Mouse (Mus musculus): Measurements from ENCODE around the gene Mettl2. TPM values are rescaled to one million over a fixed set of nuclear protein-coding genes. Genes with fewer than 3 reads are reported as not detected.

Mettl2 gene
- polyA plus RNA-seq, 1 experiment = 3.7 TPM

GRCm38 (mm10) chr11:105141115-105141514, 14.9 kb downstream of the Mettl2 start:
- Histone ChIP-seq H3K4me3 (replicated peaks) (no peak overlapping the region), H3K27me3 (replicated peaks) (peaks cover 5% of the 10 kb centered on the region), H3K36me3 (replicated peaks; ENCODE audit: low read length) (peaks cover 49% of the 10 kb centered on the region), H3K9me3 (no peaks in the 10 kb centered on the region), H3K4me1 (peaks cover 7% of the 10 kb centered on the region)
- TF ChIP-seq FLI1 (IDR thresholded peaks at IDR 0.05; ENCODE audit: low read length) (no peak), GATA1 (IDR thresholded peaks at IDR 0.05; ENCODE audit: borderline replicate concordance, low read length) (no peak)

DNA sequence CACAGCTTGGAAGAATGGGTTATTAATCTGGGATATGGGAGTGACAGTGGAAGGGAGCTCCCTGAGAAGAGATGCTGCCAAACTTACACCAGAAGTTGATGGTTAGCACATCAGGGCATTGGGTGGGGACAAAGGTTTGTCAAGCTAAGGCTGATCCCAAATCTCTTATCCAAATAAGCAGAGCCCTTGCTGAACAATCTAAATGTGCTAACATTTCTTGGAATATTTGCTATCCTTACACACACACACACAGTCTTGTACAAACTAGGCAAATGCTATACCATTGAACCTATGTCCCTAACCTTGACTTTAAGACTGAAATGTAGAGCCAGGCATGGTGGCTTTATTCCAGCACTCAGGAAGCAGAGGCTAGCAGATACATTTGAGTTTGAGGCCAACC, 17.3 kb downstream of the Mettl2 start:
- no peak overlapping the region for H3K4me3 ChIP-seq (replicated peaks)
- peaks cover 7% of the 10 kb centered on the region for H3K4me1 ChIP-seq
- no peaks in the 10 kb centered on the region for H3K9me3 ChIP-seq
- TF ChIP-seq FLI1 (IDR thresholded peaks at IDR 0.05; ENCODE audit: low read length) = no peak
- TF ChIP-seq GATA1 (IDR thresholded peaks at IDR 0.05; ENCODE audit: borderline replicate concordance, low read length) = no peak
- peaks cover 8% of the 10 kb centered on the region for H3K27me3 ChIP-seq (replicated peaks)
- peaks cover 25% of the 10 kb centered on the region for H3K36me3 ChIP-seq (replicated peaks; ENCODE audit: low read length)

GRCm38 (mm10) chr11:105144084-105144483, 17.9 kb downstream of the Mettl2 start:
- Histone ChIP-seq H3K4me3 (replicated peaks) (no peak overlapping the region), H3K4me1 (peaks cover 7% of the 10 kb centered on the region), H3K9me3 (no peaks in the 10 kb centered on the region), H3K36me3 (replicated peaks; ENCODE audit: low read length) (peaks cover 21% of the 10 kb centered on the region), H3K27me3 (replicated peaks) (peaks cover 8% of the 10 kb centered on the region)
- TF ChIP-seq FLI1 (IDR thresholded peaks at IDR 0.05; ENCODE audit: low read length) = no peak
- TF ChIP-seq GATA1 (IDR thresholded peaks at IDR 0.05; ENCODE audit: borderline replicate concordance, low read length) = no peak

DNA sequence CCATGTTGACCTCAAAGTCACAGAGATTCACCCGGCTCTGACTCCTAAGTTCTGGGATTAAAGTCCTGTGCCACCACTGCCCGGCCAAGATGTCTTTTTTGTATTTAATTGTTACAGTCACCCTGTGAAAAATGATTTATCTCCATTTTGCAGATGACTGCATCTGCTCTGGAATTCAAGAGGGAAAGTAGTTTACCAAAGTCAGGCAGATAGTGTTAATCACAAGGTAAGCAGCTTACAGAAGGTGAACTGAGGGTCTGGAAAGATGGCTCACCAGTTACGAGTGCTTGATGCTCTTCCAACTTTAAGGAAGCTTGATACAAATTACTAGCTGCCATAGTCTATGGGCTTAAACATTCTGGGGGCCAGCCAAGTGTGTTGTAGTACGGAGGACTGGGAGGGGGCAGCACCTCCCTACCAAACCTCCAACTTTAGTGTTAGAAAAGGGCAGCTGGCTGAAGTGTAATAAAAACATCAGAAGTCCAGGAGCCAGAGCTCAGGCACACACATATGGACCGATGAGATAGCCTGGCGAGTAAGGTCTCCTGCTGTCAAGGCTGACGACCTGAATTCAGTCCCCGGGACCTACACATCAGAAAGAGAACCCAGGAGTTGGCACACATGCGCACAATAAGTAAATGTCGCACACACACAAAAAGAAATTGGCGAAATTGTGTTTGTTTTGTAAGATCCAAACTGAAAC, 18.4 kb downstream of the Mettl2 start:
- Histone ChIP-seq H3K27me3 (replicated peaks) (peaks cover 8% of the 10 kb centered on the region), H3K9me3 (no peaks in the 10 kb centered on the region), H3K4me3 (replicated peaks) (no peak overlapping the region), H3K4me1 (peaks cover 9% of the 10 kb centered on the region), H3K36me3 (replicated peaks; ENCODE audit: low read length) (peaks cover 16% of the 10 kb centered on the region)
- no peak for TF ChIP-seq GATA1 (IDR thresholded peaks at IDR 0.05; ENCODE audit: borderline replicate concordance, low read length)
- TF ChIP-seq FLI1 (IDR thresholded peaks at IDR 0.05; ENCODE audit: low read length) = no peak

DNA sequence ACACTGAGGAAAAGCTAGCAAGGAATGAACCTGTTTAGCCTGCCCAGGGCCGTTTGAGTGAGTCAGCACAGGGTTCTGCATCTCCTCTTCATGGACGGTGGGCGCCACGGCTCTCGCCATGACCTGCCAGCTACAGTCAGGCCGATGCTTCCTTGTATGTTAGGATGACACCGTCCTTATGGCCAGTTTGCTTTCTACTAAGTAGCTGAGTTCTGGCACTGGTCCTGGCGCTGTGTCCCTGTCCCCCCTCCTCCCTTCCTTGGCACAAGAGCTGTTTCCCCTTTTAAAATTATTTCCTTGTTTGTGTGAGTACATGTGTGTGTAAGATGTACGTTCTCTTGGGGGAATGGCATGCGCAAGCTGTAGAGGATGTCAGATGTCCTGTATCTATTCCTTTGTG, 19.0 kb downstream of the Mettl2 start:
- TF ChIP-seq FLI1 (IDR thresholded peaks at IDR 0.05; ENCODE audit: low read length) (no peak), GATA1 (IDR thresholded peaks at IDR 0.05; ENCODE audit: borderline replicate concordance, low read length) (no peak)
- Histone ChIP-seq H3K27me3 (replicated peaks) (peaks cover 10% of the 10 kb centered on the region), H3K36me3 (replicated peaks; ENCODE audit: low read length) (peaks cover 10% of the 10 kb centered on the region), H3K4me1 (peaks cover 9% of the 10 kb centered on the region), H3K9me3 (no peaks in the 10 kb centered on the region), H3K4me3 (replicated peaks) (no peak overlapping the region)

DNA sequence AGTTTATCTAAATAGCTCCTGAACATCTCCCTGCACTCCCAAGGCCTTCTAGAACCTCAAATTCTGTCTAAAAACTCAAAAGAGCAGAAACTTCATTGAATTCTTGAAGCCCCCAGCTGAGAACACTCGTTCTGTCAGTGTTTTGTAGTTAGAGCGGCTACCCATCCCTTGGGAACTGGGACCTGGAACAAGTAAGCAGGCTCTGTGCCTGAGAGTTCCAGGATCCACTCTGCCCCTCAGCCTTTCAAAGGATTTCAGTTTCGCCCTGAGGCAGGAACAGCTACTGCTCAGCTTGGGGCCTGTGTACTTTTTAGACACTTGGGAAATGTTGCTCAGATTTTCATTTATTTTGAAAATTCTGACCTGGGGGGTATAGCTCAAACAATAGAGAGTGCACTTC, 20.4 kb downstream of the Mettl2 start, which contains the start of gene Gm10842:
Gene Gm10842, plus strand, starts transcription at position 301 of the 400 bp plus-strand sequence.
- H3K27me3 ChIP-seq (replicated peaks) = peaks cover 19% of the 10 kb centered on the region
- no peak for TF ChIP-seq GATA1 (IDR thresholded peaks at IDR 0.05; ENCODE audit: borderline replicate concordance, low read length)
- no peak for TF ChIP-seq FLI1 (IDR thresholded peaks at IDR 0.05; ENCODE audit: low read length)
- peaks cover 16% of the 10 kb centered on the region for H3K4me1 ChIP-seq
- no peaks in the 10 kb centered on the region for H3K9me3 ChIP-seq
- H3K4me3 ChIP-seq (replicated peaks) = no peak within 1 kb of the TSS
- H3K36me3 ChIP-seq (replicated peaks; ENCODE audit: low read length) = no peaks in the 10 kb centered on the region

- H3K27me3 ChIP-seq (replicated peaks) = peaks cover 32% of the 10 kb centered on the region
- peaks cover 39% of the 10 kb centered on the region for H3K4me1 ChIP-seq
- H3K9me3 ChIP-seq = no peaks in the 10 kb centered on the region
- H3K36me3 ChIP-seq (replicated peaks; ENCODE audit: low read length) = no peaks in the 10 kb centered on the region
- TF ChIP-seq GATA1 (IDR thresholded peaks at IDR 0.05; ENCODE audit: borderline replicate concordance, low read length) (no peak), FLI1 (IDR thresholded peaks at IDR 0.05; ENCODE audit: low read length) (no peak)
- no peak overlapping the region for H3K4me3 ChIP-seq (replicated peaks)
Measured at GRCm38 (mm10) chr11:105149353-105149752, 23.1 kb downstream of the Mettl2 start.

GRCm38 (mm10) chr11:105149766-105150165, 23.5 kb downstream of the Mettl2 start:
- Histone ChIP-seq H3K36me3 (replicated peaks; ENCODE audit: low read length) (no peaks in the 10 kb centered on the region), H3K27me3 (replicated peaks) (peaks cover 35% of the 10 kb centered on the region), H3K4me3 (replicated peaks) (no peak overlapping the region), H3K9me3 (no peaks in the 10 kb centered on the region), H3K4me1 (peaks cover 39% of the 10 kb centered on the region)
- TF ChIP-seq FLI1 (IDR thresholded peaks at IDR 0.05; ENCODE audit: low read length) (no peak), GATA1 (IDR thresholded peaks at IDR 0.05; ENCODE audit: borderline replicate concordance, low read length) (no peak)

GRCm38 (mm10) chr11:105150691-105151090, 24.5 kb downstream of the Mettl2 start:
- H3K4me1 ChIP-seq = peaks cover 35% of the 10 kb centered on the region
- H3K9me3 ChIP-seq = no peaks in the 10 kb centered on the region
- no peaks in the 10 kb centered on the region for H3K36me3 ChIP-seq (replicated peaks; ENCODE audit: low read length)
- H3K4me3 ChIP-seq (replicated peaks) = no peak overlapping the region
- H3K27me3 ChIP-seq (replicated peaks) = peaks cover 36% of the 10 kb centered on the region
- TF ChIP-seq FLI1 (IDR thresholded peaks at IDR 0.05; ENCODE audit: low read length) = no peak
- TF ChIP-seq GATA1 (IDR thresholded peaks at IDR 0.05; ENCODE audit: borderline replicate concordance, low read length) = no peak

- H3K27me3 ChIP-seq (replicated peaks) = peaks cover 32% of the 10 kb centered on the region
- no peak overlapping the region for H3K4me3 ChIP-seq (replicated peaks)
- H3K4me1 ChIP-seq = peaks cover 35% of the 10 kb centered on the region
- no peaks in the 10 kb centered on the region for H3K9me3 ChIP-seq
- no peak for TF ChIP-seq FLI1 (IDR thresholded peaks at IDR 0.05; ENCODE audit: low read length)
- no peak for TF ChIP-seq GATA1 (IDR thresholded peaks at IDR 0.05; ENCODE audit: borderline replicate concordance, low read length)
- H3K36me3 ChIP-seq (replicated peaks; ENCODE audit: low read length) = no peaks in the 10 kb centered on the region
Measured at GRCm38 (mm10) chr11:105151226-105152016, 25.2 kb downstream of the Mettl2 start.

All from megakaryocyte, embryonic 14.5 days (primary cell).